Mouse (Mus musculus) layer of hippocampus, adult 6 months (tissue): ENCODE results near the gene Olfr1128. TPM values are rescaled to one million over a fixed set of nuclear protein-coding genes. Genes with fewer than 3 reads are reported as not detected.

Experiments used
- long read RNA-seq, 2 experiments: library from polyadenylated mRNA; unstranded; transcript quantifications; one replicate each; pipeline ENCODE4 v2.0.0; 2019 to 2020
- polyA plus RNA-seq: library from polyadenylated mRNA; unstranded; fragments of <200 nt; fragmentation: Nextera tagmentation; gene quantifications from 2 replicates; pipeline ENCODE4 v1.2.3, GENCODE M21; 2021

Olfr1128 gene
- polyA plus RNA-seq: not detected in 2 replicates
- long read RNA-seq, experiment 1: 0 reads
- long read RNA-seq, experiment 2: 0 reads

DNA sequence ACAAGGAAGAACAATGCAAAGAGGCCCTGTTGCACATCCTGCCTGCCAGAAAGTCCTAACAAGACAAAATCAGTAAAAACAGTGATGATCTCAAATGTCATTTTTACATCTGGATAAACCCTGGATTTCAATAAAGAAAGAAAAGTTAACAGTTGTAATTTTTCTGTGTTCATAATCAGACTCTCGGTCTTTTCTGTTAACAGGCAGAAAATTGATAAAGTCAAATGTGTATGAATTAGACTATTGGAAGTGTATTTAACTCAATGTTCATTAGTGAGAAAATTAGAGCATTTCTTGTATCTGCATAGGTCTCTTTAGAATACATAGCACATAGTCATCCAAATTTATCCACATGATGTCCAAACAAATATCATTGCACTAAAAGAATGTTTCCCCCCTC, at the start of gene Olfr1128:
Gene Olfr1128 (minus strand): TSS at position 101 of the 400 bp plus-strand sequence.

DNA sequence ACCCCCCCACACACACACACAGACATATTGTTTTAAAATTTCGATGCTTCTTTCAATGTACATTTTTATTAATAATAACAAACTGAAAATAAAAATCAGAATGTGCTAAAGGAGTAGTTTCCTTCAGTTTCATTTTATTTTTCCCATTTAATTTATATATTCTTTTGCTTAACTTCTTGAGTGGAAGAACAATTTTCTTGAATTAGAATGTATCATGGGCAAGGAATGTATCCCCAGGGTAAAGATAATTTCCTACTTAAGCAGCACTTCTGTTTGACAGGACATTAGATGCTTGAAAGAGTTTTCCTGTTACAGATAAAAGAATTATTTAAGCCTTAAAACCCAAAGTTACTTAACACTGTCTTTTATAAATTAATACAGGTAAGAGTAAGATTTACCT, 28.3 kb upstream of the Olfr1128 start, which contains the start of gene Olfr1129:
Gene Olfr1129 (plus strand): TSS at position 301 of the 400 bp plus-strand sequence.

GRCm38 (mm10) chr2:87531496-87531895, 13.8 kb downstream of the Olfr1128 start, which contains the start of gene Olfr153:
TSS of gene Olfr153 (plus strand) at chr2:87531796.

DNA sequence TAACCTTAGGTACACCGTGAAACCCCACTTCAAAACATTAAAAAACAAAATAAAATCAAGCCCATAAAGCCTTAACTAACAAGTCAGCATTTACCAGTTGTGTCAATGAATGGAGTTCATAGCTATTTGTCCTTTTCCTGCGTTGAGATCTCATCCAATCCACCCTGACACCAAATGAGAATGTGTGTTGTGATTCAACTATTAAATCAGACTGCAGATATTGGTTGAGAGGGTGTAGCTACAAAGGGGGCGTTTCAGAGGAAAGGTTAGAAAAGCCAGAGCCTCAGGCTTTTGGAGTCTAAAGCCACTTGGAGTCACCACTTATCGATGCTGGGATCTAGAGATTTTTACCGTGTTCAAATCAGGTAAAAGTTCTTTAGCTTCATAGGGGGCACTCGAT, 39.1 kb downstream of the Olfr1128 start, which contains the start of gene Pramel6:
Gene Pramel6 (plus strand): TSS at position 301 of the 400 bp plus-strand sequence.

GRCm38 (mm10) chr2:87496993-87497392, 48.3 kb downstream of the Olfr1128 start, which contains the start of gene Pramel7:
TSS of gene Pramel7 (minus strand) at chr2:87497093.

Other genes starting within 250 kb of the Olfr1128 start
- gene Olfr1118, start 238.0 kb downstream of the Olfr1128 start, polyA plus RNA-seq: not detected in 2 replicates
- gene Olfr1120, start 190.7 kb downstream of the Olfr1128 start, polyA plus RNA-seq: not detected in 2 replicates
- not detected in 2 replicates for gene Olfr1121, start 175.6 kb downstream of the Olfr1128 start, polyA plus RNA-seq
- not detected in 2 replicates for gene Olfr1122, start 159.7 kb downstream of the Olfr1128 start, polyA plus RNA-seq
- gene Olfr1123, start 128.9 kb downstream of the Olfr1128 start, polyA plus RNA-seq: not detected in 2 replicates
- gene Olfr1124, start 115.3 kb downstream of the Olfr1128 start, polyA plus RNA-seq: 0.09 and 0.18 TPM in 2 replicates
- not detected in 2 replicates for gene Olfr1126, start 91.6 kb downstream of the Olfr1128 start, polyA plus RNA-seq
- not detected in 2 replicates for gene Pramel7, start 48.4 kb downstream of the Olfr1128 start, polyA plus RNA-seq
- not detected in 2 replicates for gene Pramel6, start 39.0 kb downstream of the Olfr1128 start, polyA plus RNA-seq
- gene Olfr153, start 13.7 kb downstream of the Olfr1128 start, polyA plus RNA-seq: not detected in 2 replicates
- gene Olfr1129, start 28.4 kb upstream of the Olfr1128 start, polyA plus RNA-seq: not detected in 2 replicates
- gene Olfr1130, start 60.7 kb upstream of the Olfr1128 start, polyA plus RNA-seq: not detected in 2 replicates
- gene Olfr1131, start 81.6 kb upstream of the Olfr1128 start, polyA plus RNA-seq: not detected in 2 replicates
- not detected in 2 replicates for gene Olfr1132, start 92.0 kb upstream of the Olfr1128 start, polyA plus RNA-seq
- gene Olfr1133, start 101.8 kb upstream of the Olfr1128 start, polyA plus RNA-seq: not detected in 2 replicates
- not detected in 2 replicates for gene Olfr1134, start 112.9 kb upstream of the Olfr1128 start, polyA plus RNA-seq
- gene Olfr1135, start 128.1 kb upstream of the Olfr1128 start, polyA plus RNA-seq: not detected in 2 replicates
- not detected in 2 replicates for gene Olfr1136, start 148.4 kb upstream of the Olfr1128 start, polyA plus RNA-seq
- not detected in 2 replicates for gene Olfr1137, start 167.6 kb upstream of the Olfr1128 start, polyA plus RNA-seq
- not detected in 2 replicates for gene Olfr1138, start 194.4 kb upstream of the Olfr1128 start, polyA plus RNA-seq
- not detected in 2 replicates for gene Olfr1140, start 198.2 kb upstream of the Olfr1128 start, polyA plus RNA-seq
- gene Olfr1141, start 208.4 kb upstream of the Olfr1128 start, polyA plus RNA-seq: not detected in 2 replicates
- not detected in 2 replicates for gene Olfr152, start 233.9 kb upstream of the Olfr1128 start, polyA plus RNA-seq